Mouse (Mus musculus) spleen, adult 18-20 months (tissue): ENCODE measurements around the gene Zbtb20.

ENCODE experiments used
- DNase-seq, 2 experiments: peaks; one replicate each; pipeline ENCODE4 v3.0.0; 2022; ENCODE audit warnings: mixed read lengths in 2 of 2

Gene Zbtb20

GRCm38 (mm10) chr16:43528300-43528699 lies 652.6 kb downstream of the Zbtb20 start:
- DNase-seq: no peak

- DNase-seq: no peak
These were observed 655.6 kb downstream of the Zbtb20 start for GRCm38 (mm10) chr16:43531328-43531727.

- no peak for DNase-seq
These were observed 658.4 kb downstream of the Zbtb20 start for GRCm38 (mm10) chr16:43534103-43534502.

GRCm38 (mm10) chr16:43535912-43536311 lies 660.2 kb downstream of the Zbtb20 start:
- no peak for DNase-seq

- no peak for DNase-seq
These were observed 661.5 kb downstream of the Zbtb20 start for GRCm38 (mm10) chr16:43537163-43537562.

GRCm38 (mm10) chr16:43539659-43540096 lies 664.0 kb downstream of the Zbtb20 start:
- DNase-seq: no peak

GRCm38 (mm10) chr16:43540108-43540507 lies 664.4 kb downstream of the Zbtb20 start:
- DNase-seq: no peak

- DNase-seq: no peak
These were observed 665.0 kb downstream of the Zbtb20 start for GRCm38 (mm10) chr16:43540546-43541167.

GRCm38 (mm10) chr16:43545261-43545660 lies 669.6 kb downstream of the Zbtb20 start:
- no peak for DNase-seq

- DNase-seq: no peak
These were observed 671.9 kb downstream of the Zbtb20 start for GRCm38 (mm10) chr16:43547323-43548180.

GRCm38 (mm10) chr16:43548774-43549173 lies 673.1 kb downstream of the Zbtb20 start:
- DNase-seq: no peak

- no peak for DNase-seq
These were observed 673.9 kb downstream of the Zbtb20 start for GRCm38 (mm10) chr16:43549425-43550089.

- no peak for DNase-seq
These were observed 676.8 kb downstream of the Zbtb20 start for GRCm38 (mm10) chr16:43552443-43552842.

- no peak for DNase-seq
These were observed 681.7 kb downstream of the Zbtb20 start for GRCm38 (mm10) chr16:43557385-43557784.

GRCm38 (mm10) chr16:43561330-43561729 lies 685.6 kb downstream of the Zbtb20 start:
- DNase-seq: no peak

- DNase-seq: no peak
These were observed 686.3 kb downstream of the Zbtb20 start for GRCm38 (mm10) chr16:43561956-43562355.

- DNase-seq: no peak
These were observed 690.2 kb downstream of the Zbtb20 start for GRCm38 (mm10) chr16:43565872-43566271.

GRCm38 (mm10) chr16:43566511-43566910 lies 690.8 kb downstream of the Zbtb20 start:
- DNase-seq: no peak

- DNase-seq: no peak
These were observed 695.8 kb downstream of the Zbtb20 start for GRCm38 (mm10) chr16:43571376-43572081.

GRCm38 (mm10) chr16:43572171-43572570 lies 696.5 kb downstream of the Zbtb20 start:
- DNase-seq: no peak

- DNase-seq: no peak
These were observed 697.1 kb downstream of the Zbtb20 start for GRCm38 (mm10) chr16:43572766-43573165.

- DNase-seq: no peak
These were observed 697.6 kb downstream of the Zbtb20 start for GRCm38 (mm10) chr16:43573181-43573833.
